Mouse (Mus musculus): ENCODE measurements around the gene Ifitm3. TPM values are rescaled to one million over a fixed set of nuclear protein-coding genes. Genes with fewer than 3 reads are reported as not detected.

Gene Ifitm3
- 10 to 100 TPM in 1 of 2 experiments, 1 to 10 TPM in 1; 9.1 to 10.3 TPM for total RNA-seq (2021)
- long read RNA-seq, experiment 1, partial matches to known transcripts: 0 of 3 reads
- long read RNA-seq, experiment 1, other reads (novel, unspliced or antisense): 0 of 3 reads
- long read RNA-seq, experiment 2, partial matches to known transcripts: 0 of 3 reads
- long read RNA-seq, experiment 2, other reads (novel, unspliced or antisense): 0 of 3 reads

DNA sequence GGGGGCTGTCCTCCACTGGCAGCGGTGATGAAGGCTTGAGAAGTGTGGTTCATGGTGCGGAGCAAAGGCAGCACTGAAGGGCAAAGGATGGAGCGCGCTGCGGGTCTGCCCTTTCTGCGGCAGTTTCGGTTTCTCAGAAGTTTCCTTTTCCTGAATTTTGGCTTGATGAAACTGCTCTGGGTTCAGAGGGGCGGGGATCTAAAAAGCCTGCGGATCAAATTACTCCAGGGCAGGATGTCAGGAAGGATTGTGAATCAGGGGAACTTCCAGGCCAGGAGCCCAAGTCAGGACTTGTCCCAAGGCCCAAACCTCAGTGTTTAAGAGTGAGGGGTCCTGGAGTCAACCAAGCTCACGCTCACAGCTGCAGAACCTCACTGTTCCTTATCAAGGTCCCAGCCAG is at the start of gene Ifitm3:
Gene Ifitm3 (minus strand): TSS at position 178 of the 400 bp plus-strand sequence.
- DNase-seq (ENCODE audit: low spot score in 2 of 2): no peak
- intact Hi-C loops (cut with DNase I): no loop called here

DNA sequence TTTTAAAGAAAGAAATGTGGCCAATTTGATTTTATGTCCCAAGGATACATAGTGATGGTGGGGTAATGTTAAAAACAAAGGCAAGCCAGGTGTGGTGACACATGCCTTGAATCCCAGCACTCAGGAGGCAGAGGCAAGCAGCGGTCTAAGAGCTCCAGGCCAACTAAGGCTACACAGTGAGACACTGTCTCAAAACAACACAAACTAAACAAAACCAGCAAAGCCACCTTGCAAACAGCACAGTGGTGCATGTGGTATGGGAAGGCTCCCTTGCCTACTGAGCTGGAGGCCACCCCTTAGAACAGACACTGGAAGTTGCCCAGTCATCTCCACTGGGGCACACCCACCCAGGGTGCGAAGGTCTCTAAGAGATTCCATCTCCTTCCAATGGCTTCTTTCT is 49.4 kb upstream of the Ifitm3 start:
- intact Hi-C loops (cut with DNase I): no loop called here
- no peak for DNase-seq (ENCODE audit: low spot score in 2 of 2)

DNA sequence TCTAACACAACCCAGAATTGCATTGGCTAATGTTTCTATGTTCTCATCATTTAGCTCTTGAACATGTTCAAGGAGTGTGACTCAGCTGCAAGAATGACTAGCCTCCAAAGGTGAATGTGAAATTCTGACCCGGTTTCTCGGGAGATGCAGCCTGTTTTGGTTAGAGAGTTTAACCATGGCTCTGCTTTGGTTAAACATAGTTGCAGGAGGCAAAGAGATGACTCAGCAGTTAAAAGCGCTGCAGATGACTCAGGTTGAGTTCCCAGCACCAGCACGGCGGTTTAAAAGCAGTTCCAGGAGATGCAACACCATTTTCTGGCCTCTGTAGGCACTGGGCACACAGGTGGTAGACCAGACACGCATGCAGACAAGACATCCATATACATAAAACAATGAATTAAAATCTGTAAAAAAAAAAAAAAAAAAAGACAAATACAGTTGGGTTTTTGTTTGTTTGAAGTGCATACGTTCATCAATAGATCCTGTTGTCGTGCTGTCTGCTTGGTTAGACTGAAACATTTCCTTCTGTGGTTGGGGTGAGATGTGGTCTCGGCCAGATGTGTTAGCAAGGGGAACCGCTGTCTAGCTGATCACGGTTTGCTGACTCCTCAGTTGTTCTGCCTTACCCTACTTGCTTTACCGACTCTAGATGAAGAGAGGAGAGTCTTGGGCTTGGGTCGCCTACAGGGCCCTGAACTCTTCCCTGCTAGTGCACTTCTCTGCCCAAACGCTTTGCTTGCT is 48.2 kb upstream of the Ifitm3 start:
- DNase-seq (ENCODE audit: low spot score in 2 of 2): no peak
- intact Hi-C loops (cut with DNase I): no loop called here

DNA sequence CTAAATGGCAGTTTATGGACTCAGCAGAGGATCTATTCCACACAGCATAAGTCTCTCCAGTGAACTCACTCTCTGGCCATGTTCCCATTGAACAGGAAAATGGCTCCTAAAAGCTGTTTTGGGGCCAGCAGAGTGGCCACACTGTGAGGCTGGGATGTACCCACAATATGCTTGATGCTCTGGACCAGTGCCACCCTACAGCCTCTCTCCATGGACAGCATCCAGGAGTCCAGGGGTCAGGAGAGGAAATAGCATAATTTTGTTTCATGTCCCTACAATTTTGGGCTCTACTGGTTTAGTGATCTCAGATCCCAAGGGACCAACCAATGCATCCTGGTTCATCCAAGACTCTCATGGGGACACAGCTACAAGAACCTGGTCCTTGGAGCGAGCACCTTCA is 47.0 kb upstream of the Ifitm3 start:
- intact Hi-C loops (cut with DNase I): no loop called here
- DNase-seq (ENCODE audit: low spot score in 2 of 2): no peak

DNA sequence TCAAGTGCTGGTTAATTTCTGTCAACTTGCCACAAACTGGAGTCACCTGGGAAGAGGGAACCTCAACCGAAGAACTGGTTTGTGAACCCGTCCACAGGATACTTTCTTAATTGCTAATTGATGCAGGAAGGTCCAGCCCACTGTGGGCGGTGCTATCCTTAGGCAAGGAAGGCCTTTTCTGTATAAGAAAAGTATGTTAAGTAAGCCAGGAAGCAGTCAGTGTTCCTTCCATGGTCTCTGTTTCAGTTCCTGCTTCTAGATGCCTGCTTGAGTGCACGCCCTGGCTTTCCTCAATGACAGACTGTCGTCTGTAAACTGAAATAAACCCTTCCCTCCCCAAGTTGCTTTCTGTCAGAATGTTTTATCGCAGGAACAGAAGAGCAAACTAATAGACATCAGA is 46.4 kb upstream of the Ifitm3 start:
- no peak for DNase-seq (ENCODE audit: low spot score in 2 of 2)
- intact Hi-C loops (cut with DNase I): no loop called here

DNA sequence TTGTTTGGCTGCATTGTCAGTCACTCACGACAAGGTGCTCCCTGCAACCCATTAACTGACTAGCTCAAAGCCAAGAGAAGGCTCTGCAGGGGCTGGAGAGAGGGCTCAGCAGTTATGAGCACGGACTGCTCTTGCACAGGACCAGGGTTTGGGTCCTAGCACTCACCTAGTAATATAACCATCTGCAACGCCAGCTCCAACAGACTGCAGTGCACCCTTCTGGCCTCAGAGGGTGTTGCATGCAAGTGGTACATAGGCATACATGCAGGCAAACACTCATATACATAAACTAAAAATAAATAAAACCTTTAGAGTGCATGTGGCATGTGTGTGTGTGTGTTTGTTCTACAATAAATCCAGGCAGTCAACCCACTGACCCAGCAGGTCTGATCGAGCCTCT is 45.2 kb upstream of the Ifitm3 start:
- DNase-seq (ENCODE audit: low spot score in 2 of 2): no peak
- intact Hi-C loops (cut with DNase I): no loop called here

DNA sequence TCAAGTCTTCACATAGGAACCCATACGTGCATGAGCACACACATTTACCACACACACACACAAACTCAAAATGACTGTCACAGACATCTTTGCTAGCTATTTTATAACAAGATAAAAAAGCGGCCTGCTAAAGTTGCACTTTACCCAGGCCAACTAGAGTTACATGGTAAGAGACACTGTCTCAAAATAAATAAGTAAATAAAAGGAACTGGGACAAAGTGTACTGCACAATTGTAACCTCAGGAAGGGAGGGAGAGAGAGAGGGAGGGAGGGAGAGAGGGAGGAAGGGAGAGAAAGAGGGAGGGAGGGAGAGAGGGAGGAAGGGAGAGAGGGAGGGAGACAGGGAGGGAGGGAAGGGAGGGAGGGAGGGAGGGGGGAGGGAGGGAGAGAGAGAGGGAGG is 41.9 kb upstream of the Ifitm3 start:
- intact Hi-C loops (cut with DNase I): no loop called here
- no peak for DNase-seq (ENCODE audit: low spot score in 2 of 2)

DNA sequence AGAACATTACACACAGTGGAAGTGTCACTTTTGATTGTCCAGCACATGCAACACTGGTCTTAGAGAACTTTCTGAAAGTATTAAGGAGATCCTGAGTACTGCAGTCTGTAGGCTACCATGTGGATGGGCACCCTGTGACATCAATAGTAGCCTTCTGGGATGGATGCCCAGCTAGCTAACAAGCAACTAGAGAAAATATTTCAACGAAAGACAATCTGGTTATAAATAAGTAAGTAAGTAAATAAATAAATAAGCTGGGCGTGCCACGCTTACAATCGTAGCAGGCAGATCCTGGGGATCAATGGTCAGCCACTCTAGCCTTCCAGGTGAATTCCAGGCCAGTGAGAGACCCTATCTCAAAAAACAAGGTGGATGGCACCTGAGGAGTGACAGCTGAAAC is 41.4 kb upstream of the Ifitm3 start:
- intact Hi-C loops (cut with DNase I): no loop called here
- DNase-seq (ENCODE audit: low spot score in 2 of 2): no peak

DNA sequence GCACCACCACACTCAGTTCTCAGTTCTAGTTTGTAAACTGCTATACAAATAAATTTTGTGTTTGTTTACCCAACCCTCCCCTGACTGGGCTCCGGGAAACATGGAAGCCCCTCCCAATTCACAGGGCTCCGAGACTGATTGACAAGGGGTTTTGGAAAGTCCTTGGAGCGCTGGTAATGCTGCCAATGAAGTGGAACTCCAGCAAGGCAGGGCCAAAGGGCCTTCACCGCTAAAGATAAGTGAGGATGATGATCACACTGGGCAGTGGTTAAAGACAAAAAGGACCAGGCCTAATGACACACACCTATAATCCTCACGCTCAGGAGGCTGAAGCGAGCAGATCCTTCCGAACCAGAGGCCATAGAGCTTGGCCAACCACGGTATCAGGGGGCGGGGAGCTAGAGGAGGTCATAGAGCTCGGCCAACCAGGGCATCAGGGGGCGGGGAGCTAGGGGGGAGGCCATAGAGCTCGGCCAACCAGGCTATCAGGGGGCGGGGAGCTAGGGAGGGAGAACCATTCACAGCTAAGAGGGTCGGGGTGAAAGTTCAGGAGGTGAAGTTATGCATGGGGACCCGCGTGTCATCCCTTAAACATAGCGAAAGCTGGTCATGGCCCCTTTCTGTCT is 40.6 kb upstream of the Ifitm3 start:
- no peak for DNase-seq (ENCODE audit: low spot score in 2 of 2)
- intact Hi-C loops (cut with DNase I): no loop called here

DNA sequence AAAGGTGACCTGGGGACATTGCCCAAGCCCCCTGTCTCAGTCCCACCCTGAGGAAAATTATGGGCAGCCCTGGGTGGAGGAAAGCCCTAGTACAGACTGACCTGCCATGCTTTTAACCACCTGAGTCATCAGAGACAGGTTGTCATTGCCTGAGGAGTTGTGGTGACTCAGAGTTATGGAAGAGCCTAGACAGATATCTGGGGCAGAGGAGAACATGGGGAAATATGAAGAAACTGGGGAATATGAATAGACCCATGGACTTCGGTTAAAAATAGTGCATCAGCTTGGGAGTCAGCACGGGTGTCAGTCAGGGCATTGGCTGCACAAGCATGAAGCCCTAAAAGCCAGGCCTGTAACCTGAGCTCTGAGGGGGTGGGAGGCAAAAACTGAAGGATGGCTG is 38.8 kb upstream of the Ifitm3 start:
- intact Hi-C loops (cut with DNase I): loop anchor here (2.0 kb wide), 3 partner anchors 41 to 205 kb away; partner anchors contain the start of gene Scgb1c1
- no peak for DNase-seq (ENCODE audit: low spot score in 2 of 2)

DNA sequence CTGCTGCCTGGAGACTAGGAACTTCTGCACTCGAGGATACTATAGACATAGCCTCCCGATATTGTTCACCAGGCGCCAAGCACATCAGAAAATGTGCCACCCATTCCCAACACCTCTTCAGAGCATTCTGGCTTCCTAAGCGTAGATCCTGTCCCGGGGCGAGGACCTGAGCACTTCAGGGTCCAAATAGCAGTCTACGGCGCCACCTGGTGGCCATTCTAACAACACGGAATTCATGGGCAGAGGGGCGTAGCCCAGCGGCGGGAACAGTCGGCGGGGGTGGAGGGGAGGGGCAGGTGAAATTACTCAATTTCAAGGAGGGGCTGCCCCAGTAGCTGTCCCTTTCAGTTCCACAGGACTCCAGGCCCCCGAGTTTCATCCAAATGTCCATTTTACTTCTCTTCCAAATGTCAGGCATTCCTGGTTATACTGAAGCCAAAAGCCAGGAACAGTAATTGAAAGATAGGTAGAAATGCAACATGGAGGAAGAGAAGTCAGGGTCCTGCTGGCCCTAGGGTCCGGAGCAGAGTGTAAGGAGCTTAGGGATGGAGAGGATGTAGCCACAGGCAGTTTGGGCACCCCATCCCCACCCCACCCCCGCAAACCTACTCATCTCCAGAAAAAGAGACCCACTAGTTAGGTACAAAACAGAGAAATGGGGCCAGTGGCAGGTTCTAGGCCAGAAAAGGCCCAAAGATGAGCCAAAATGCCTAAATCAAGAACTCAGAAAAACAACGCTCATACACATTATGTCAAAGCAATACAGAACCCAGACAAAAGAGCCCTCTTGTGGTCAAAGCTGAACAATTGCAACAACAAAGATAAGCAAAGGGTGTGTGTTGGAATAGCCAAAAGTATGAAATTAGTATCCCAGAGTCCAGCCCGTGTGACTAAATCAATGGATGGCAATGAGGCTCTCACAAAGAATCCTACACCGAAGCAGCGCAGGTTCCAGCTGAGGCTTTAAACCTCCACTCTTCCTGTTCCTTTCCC is 38.0 kb upstream of the Ifitm3 start:
- intact Hi-C loops (cut with DNase I): loop anchor here (1.0 to 2.0 kb wide), 4 partner anchors 40 to 204 kb away; partner anchors contain the start of gene Scgb1c1
- peak; percentile 93 to 94 for DNase-seq (ENCODE audit: low spot score in 2 of 2)

DNA sequence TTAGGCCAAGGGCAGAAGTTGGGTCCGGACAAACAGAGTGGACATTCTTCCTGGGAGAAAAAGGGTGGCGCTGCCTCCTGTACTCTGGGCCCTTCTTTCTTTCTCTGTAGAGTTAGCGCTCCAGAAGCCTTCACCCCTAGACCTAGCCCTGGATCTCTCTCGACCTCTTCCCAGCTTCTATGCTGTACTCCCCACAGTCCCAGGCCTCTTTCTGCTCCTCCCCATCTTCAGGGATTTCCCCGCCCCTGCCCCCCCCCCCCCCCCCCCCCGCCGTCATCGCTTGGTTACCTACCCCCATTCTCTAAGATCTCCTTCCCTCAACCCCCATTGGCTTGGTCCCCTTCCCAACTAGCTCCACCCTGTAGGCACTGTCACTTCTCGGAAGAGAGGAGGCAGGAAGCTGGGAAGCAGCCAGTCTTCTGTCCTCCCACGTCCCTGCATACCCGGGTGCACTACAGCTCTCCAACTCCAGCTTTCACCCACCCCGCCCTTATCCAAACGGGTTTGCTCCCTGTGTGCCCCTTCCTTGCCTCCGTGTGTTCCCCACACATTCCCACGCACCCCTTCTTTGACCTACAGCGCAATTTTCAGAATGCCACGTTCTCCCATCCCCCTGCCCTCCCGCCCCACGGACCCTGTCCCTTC is 37.1 kb upstream of the Ifitm3 start:
- DNase-seq (ENCODE audit: low spot score in 2 of 2): peak; percentile 74 to 87
- intact Hi-C loops (cut with DNase I): loop anchor here (1.0 to 2.0 kb wide), 4 partner anchors 39 to 203 kb away; partner anchors contain the start of gene Scgb1c1

DNA sequence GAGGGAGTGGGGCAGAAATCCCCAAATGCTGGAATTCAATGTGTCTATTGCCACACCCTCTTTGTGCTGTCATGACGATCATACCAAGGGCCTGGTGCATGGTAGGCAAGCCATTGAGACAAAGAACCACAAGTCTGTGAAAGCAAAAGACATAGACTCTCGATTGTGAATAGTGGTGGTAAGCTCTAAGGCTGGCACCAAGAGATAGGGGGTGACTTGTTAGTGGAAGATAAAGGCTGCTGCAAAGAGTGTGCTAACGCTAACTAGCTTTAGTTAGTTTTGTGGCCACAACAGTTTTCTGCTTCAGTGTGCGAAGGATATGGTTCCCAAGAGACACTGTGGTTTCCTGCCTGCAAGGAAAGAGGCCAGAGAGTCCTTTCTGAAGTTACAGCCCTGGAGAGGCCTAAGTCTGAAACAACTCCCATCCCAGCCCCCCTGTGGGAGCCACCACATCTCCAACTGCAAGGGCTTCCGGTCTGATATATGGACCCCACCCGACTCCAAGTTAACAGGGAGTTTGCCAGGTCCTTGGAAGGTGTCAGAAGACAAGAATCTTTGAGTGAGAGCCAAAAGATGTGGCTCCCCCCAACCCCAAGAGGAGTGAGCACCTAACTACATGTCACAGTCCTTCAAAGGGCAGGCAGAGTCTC is 36.5 kb upstream of the Ifitm3 start:
- no peak for DNase-seq (ENCODE audit: low spot score in 2 of 2)
- intact Hi-C loops (cut with DNase I): no loop called here

DNA sequence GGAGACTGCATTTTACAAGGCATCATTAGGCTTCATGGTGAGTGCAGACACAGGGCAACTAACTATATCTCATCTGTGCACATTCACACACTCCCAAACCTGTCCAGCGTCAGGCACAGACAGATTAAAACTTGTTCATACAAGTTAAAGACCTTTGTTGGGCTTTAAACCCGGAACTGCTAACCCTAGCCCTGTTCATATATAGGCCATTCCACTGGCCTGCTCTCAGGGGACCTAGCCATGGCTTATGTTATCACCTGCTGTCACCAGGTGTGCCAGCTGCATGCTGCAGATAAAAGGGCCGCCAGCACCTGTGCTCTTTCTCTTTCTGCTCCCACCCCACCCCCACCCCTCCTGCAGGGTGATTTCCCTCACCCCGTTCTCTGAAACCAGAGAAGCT is 32.0 kb upstream of the Ifitm3 start:
- intact Hi-C loops (cut with DNase I): no loop called here
- no peak for DNase-seq (ENCODE audit: low spot score in 2 of 2)

DNA sequence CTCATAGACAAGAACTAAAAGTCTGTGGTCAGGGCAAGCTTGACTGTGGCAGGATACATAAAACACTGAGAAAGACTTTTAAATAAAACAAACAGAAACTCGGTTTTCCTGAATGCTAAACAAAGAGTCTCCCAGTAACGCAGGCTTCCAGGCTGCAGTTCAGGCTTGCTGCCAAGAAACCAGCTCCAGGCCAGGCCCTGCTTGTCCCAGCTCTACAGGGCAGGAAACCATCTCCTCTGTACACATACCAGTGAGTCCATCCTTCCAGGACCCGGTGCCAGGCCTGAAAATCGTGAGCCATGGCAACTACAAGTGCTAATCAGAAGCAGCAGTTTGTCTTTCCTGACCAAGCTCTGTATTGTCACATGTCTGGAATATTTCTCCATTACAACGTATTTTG is 31.1 kb upstream of the Ifitm3 start:
- intact Hi-C loops (cut with DNase I): no loop called here

DNA sequence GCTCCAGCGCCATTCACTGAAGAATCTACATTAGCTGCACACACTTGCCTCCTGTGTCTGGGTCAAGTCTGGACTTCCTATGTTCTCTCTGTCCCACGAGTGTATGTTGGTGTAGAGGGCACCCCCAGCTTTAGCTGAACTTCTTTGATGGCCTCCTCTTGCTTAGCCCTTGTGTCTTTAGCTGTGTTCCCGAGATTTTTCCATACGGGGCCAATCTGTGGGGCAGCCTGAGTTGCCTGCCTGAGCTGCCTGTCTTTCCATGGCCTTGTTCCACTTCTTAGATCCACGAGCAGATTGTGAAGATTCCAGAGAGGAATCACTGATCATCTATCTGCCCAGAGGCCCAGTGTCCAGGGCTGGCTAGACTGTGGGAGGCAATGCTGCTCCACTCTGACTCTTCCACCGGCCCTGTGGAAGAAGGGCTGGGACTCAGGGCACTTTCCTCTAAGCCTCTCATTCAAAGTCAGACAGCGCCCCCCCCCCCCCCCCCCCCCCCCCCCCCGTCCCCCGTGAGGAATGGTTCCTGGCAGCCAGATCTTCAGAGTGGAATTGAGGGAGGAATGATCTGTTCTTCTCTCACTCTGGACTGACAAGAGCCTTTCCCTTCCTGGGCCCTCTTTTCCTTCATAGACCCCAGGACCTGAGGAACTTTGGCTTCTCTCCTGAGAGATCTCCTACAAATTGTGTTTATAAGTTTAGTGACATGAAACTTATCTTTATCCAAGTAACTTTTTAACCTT is 30.5 kb upstream of the Ifitm3 start:
- no peak for DNase-seq (ENCODE audit: low spot score in 2 of 2)
- intact Hi-C loops (cut with DNase I): no loop called here

More for the DNA sequence above, 31.1 kb upstream of the Ifitm3 start:
- DNase-seq (ENCODE audit: low spot score in 2 of 2): peak; percentile 42 to 46

DNA sequence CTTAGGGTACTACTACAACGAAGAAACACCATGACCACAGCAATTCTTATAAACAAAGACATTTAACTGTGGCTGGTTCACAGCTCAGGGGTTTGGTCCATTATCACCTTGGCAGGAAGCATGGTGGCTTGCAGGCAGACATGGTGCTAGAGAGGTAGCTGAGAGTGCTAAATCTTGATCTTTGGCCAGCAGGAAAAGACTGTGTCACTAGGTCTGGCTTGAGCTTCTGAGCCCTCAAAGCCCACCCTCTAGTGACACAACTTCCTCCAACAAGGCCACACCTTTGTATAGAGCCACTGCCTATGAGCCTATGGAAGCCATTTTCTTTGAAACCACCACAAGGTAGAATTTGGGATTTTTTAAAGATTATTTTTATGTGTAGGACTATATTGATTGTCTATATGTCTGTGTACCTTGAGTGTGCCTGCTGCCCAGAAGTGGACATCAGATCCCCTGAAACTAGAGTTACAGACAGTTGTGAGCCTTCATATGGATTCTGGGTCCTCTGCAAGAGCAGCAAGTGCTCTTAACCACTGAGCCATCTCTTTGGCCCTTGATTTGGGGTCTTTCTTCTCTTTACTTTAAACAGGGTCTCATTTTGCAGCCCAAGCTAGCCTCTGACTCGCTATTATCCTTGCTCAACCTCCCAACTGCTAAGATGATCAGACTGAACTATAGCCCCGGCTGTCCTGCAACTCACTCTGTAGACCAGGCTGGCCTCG is 29.0 kb upstream of the Ifitm3 start:
- DNase-seq (ENCODE audit: low spot score in 2 of 2): no peak
- intact Hi-C loops (cut with DNase I): no loop called here

All from left cerebral cortex, postnatal 14 days (tissue).